Mouse (Mus musculus): ENCODE measurements at regions not wholly inside any gene's neighbourhood (a gene's known extent, or its start where the extent isn't known, plus 50 kb on each side); places are given as distances from the start of the nearest gene placed in this dataset.

DNA sequence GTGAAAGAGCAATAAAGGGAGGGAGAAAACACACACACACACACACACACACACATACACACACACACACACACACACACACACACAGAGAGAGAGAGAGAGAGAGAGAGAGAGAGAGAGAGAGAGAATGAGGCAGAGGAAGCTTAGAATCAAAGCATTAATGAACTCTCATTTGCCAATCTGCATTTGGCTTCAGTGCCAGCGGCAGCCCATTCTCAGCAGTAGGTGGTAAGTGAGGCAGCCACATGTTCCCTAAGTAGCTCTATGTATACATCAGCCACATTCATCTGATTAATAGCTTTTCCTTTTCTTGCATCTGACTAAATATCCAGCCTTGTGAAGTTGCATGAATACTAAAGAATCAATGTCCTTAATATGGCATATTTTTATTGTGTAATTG, 443.4 kb upstream of the Ubash3b start:
- no peak for ATAC-seq (ENCODE audit: insufficient read depth)
- H3K9me3 ChIP-seq (replicated peaks): no peaks in the 10 kb centered on the region
- no peaks in the 10 kb centered on the region for H3K4me1 ChIP-seq (replicated peaks)
- no peaks in the 10 kb centered on the region for H3K27me3 ChIP-seq
- H3K27ac ChIP-seq (replicated peaks): no peak overlapping the region
- no peak overlapping the region for H3K4me3 ChIP-seq (replicated peaks)
- H3K4me2 ChIP-seq: no peak overlapping the region
- WGBS (ENCODE audit: insufficient replicate concordance): 59% methylated on average over 1 of the region's 1 CpGs
- H3K9ac ChIP-seq: no peak overlapping the region
- H3K36me3 ChIP-seq (replicated peaks): no peaks in the 10 kb centered on the region

DNA sequence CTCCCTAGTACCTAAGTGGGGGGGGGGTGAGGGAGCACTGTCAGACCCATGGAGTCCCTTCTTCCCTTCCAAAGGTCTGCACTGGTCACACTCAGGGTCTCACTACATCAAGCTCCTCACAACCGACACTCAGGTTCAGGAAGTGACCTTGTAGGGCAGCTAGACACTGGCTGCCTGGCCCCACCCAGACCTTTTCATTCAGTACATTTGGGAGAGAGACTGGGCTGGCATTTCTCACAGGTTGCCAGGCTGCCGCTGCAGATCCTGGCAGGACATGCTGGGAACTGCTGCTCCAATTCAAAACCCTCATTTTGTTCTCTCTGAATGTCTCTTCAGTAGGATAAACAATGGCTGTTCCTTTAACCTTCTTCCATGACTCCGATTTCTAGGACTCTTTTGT, 439.3 kb upstream of the Ubash3b start:
- Histone ChIP-seq H3K4me1 (replicated peaks) (no peaks in the 10 kb centered on the region), H3K4me3 (replicated peaks) (no peak overlapping the region), H3K4me2 (no peak overlapping the region), H3K27ac (replicated peaks) (no peak overlapping the region), H3K36me3 (replicated peaks) (no peaks in the 10 kb centered on the region), H3K27me3 (no peaks in the 10 kb centered on the region), H3K9me3 (replicated peaks) (no peaks in the 10 kb centered on the region), H3K9ac (no peak overlapping the region)
- no peak for ATAC-seq (ENCODE audit: insufficient read depth)
- 27% methylated on average over 3 of the region's 3 CpGs for WGBS (ENCODE audit: insufficient replicate concordance)

DNA sequence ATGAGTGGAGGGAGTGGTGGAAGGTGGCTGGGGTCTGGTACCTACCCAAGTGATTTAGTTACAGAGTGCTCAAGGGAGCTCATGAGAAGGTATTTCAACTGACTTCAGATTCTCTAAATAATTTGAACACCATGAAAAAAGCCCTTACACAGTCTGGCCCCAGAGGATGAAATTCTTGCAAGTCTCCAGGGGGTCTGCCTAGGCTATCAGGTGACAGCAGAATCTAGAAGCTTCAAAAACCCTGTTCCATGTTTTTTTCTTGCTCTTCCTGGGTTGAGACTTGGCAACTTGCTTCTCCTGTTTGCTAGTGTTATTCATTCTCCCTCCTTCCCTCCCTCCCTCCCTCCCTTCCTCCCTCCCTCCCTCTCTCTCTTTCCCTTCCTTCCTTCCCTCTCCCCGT, 438.4 kb upstream of the Ubash3b start:
- ATAC-seq (ENCODE audit: insufficient read depth): no peak
- 57% methylated on average over 1 of the region's 1 CpGs for whole genome bisulfite sequencing (ENCODE audit: insufficient replicate concordance)

DNA sequence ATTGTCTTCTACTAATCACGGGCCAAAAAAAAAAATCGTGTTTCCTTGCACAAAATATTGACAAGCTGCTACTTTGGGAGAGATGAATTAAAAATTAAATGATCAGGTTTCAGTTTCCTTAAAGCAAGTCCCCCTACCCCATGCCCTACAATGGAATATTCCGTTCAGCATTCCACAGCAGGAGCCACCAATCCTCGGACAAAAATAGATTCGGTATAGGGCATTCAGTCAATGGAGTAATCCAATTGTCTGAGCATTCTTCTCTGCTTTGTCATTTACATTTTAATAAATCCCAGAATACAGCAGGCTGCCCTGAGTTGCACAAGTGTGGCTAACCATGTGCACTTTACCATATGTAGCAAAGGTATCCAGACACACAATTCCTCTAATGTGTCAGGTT, 434.3 kb upstream of the Ubash3b start:
- H3K4me3 ChIP-seq (replicated peaks): no peak overlapping the region
- no peaks in the 10 kb centered on the region for H3K36me3 ChIP-seq (replicated peaks)
- H3K4me2 ChIP-seq: no peak overlapping the region
- ATAC-seq (ENCODE audit: insufficient read depth): no peak
- H3K27me3 ChIP-seq: no peaks in the 10 kb centered on the region
- H3K4me1 ChIP-seq (replicated peaks): no peaks in the 10 kb centered on the region
- no peaks in the 10 kb centered on the region for H3K9me3 ChIP-seq (replicated peaks)
- 59% methylated on average over 5 of the region's 5 CpGs for WGBS (ENCODE audit: insufficient replicate concordance)
- H3K27ac ChIP-seq (replicated peaks): no peak overlapping the region
- H3K9ac ChIP-seq: no peak overlapping the region

More for the DNA sequence above, 438.4 kb upstream of the Ubash3b start:
- Histone ChIP-seq H3K4me1 (replicated peaks) (no peaks in the 10 kb centered on the region), H3K4me3 (replicated peaks) (no peak overlapping the region), H3K36me3 (replicated peaks) (no peaks in the 10 kb centered on the region), H3K9ac (no peak overlapping the region), H3K9me3 (replicated peaks) (no peaks in the 10 kb centered on the region), H3K4me2 (no peak overlapping the region), H3K27me3 (no peaks in the 10 kb centered on the region), H3K27ac (replicated peaks) (no peak overlapping the region)

DNA sequence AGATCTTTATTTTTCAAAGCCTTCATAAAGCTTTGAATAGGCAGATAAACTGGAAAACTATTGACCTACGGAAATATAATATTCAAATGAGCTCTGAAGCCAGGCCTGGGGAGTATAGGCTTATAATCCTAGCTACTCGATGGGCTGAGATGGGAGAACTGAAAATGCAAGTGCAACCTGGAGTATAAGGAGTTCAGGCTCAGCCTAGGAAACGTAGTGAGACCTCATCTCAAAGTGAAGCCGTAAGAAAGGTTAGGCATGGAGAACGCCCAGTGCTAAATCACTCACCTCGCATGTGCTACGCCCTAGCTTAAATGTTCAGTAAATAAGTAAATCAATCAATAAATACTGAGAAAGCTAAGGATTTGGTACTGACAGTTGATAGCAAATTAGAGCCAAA, 432.5 kb upstream of the Ubash3b start:
- no peak for ATAC-seq (ENCODE audit: insufficient read depth)
- Histone ChIP-seq H3K36me3 (replicated peaks) (no peaks in the 10 kb centered on the region), H3K9ac (no peak overlapping the region), H3K4me2 (no peak overlapping the region), H3K4me1 (replicated peaks) (no peaks in the 10 kb centered on the region), H3K4me3 (replicated peaks) (no peak overlapping the region), H3K27ac (replicated peaks) (no peak overlapping the region), H3K9me3 (replicated peaks) (no peaks in the 10 kb centered on the region), H3K27me3 (no peaks in the 10 kb centered on the region)
- 61% methylated on average over 7 of the region's 7 CpGs for WGBS (ENCODE audit: insufficient replicate concordance)

DNA sequence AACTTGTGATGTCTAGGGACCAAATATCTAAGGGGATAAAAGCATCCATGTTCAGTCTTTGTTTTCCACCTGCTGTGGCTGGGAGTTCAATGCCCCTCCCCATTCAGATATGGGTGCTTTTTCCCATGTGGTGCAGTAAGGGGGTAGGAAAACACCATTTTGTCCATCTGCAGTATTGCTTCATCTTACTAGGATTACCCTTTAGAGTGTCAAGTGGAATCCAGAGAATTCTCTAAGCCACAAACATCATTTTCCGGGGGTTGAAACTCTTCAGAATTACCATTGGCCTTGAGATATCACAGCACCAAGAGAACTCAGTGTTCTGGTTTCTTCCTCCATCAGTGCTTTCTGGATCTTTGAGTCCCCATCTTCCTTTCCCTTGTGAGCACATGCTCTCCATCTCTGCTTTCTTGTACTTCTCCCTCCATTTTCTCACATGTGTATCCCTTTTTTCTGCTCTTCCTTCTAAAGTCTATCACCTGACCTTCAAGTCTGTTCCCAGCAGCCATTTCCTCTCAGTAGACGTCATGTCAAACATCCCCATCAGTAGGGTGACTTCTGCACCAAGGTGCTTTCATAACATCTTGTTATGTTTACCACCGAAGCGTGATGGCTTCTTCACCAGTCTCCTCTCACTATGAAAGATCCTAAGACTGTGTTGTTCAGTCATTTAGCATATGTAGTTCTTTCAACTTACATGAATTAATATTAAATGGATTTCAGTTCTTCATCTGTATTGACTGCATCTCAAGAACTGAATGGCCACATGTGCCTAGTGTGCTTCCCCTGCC, 431.6 kb upstream of the Ubash3b start:
- no peak overlapping the region for H3K9ac ChIP-seq
- no peak for ATAC-seq (ENCODE audit: insufficient read depth)
- WGBS (ENCODE audit: insufficient replicate concordance): 52% methylated on average over 4 of the region's 4 CpGs
- no peaks in the 10 kb centered on the region for H3K9me3 ChIP-seq (replicated peaks)
- H3K36me3 ChIP-seq (replicated peaks): no peaks in the 10 kb centered on the region
- H3K27ac ChIP-seq (replicated peaks): no peak overlapping the region
- no peak overlapping the region for H3K4me3 ChIP-seq (replicated peaks)
- H3K27me3 ChIP-seq: no peaks in the 10 kb centered on the region
- H3K4me2 ChIP-seq: no peak overlapping the region
- H3K4me1 ChIP-seq (replicated peaks): no peaks in the 10 kb centered on the region

DNA sequence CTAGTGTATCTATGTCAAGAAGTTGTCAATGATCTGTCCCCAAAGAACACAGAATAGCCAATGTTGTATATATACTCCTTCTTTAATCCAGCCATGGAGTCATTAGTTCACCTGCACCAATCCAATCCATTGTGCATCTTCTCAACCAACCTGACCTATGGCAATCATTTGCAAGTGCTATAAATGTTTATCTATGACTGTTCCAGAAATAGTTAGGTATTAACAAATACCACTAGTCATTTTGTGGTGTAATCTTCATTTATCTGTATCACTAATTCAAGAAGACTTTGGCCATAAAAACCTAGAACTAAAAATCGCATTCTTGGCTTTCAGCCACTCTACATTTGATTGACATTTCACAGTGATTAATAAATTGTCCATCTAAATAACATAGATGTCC, 430.6 kb upstream of the Ubash3b start:
- ATAC-seq (ENCODE audit: insufficient read depth): no peak

DNA sequence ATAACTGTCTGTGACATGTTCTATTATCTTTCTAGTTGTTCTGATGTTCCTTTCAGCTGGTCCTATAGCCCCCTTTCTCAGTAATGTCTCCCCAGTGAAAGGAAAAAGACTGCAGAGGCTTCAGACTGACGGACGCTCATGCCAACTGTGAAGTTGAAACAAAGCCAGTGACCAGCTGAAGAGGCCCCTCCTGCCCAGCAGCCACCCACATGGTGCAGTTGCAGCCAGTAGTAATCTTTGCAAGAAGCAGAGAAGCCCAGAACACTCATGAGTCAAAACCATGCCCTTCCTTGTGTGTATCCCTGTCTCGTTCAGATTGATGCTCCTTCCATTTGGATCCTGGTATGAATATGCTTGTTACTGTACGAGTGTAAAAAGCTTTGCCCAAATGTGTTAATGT, 428.7 kb upstream of the Ubash3b start:
- WGBS (ENCODE audit: insufficient replicate concordance): 56% methylated on average over 4 of the region's 4 CpGs

More for the DNA sequence above, 430.6 kb upstream of the Ubash3b start:
- H3K4me2 ChIP-seq: no peak overlapping the region
- no peaks in the 10 kb centered on the region for H3K9me3 ChIP-seq (replicated peaks)
- no peak overlapping the region for H3K9ac ChIP-seq
- H3K27me3 ChIP-seq: no peaks in the 10 kb centered on the region
- no peak overlapping the region for H3K27ac ChIP-seq (replicated peaks)
- H3K4me1 ChIP-seq (replicated peaks): no peaks in the 10 kb centered on the region
- H3K4me3 ChIP-seq (replicated peaks): no peak overlapping the region
- WGBS (ENCODE audit: insufficient replicate concordance): 53% methylated on average over 1 of the region's 1 CpGs
- H3K36me3 ChIP-seq (replicated peaks): no peaks in the 10 kb centered on the region

DNA sequence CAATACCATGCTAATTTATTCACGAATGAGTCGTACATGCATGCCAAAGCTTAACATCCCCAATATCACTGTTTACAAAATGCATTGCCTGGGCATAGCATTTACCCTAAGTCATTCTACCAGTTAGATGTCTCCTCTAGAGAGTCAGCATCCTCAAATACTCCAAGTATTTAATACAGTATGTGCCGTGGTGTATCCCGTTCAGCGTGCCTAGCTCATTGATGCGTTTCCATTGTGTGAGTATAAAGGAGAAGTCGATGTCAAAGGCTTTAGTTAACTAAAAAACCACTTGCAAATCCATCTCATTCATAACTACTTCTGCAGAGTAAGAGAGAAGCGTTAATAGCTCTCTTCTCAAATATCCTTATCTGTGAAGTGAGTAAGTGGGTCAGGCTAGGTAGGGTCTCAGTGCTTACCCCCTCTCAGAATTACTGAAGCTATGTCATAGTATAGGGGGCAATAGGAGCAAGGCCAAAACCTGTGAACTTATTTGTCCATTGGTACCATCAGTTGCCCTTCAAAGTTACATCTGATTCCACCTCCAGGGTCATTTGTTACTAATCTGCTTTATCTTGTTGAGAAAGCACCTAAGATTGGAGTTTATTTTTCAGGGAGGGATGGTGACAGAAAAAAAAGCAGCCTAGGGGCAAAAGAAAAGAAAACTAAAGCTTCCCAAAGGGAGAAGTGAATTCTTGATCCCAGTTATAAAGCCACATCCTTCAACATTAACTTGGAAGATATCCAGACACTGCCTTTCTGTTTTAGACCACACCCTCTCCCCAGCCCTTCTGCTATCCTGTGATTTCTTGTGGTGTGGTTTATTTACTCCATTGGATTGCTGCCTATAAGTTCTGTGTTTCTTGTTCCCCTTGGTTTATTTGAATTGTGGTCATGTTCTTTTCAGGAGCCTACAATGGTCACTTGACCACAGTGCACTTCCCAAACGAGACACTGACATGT, 427.2 kb upstream of the Ubash3b start:
- Histone ChIP-seq H3K9ac (no peak overlapping the region), H3K4me3 (replicated peaks) (no peak overlapping the region), H3K27ac (replicated peaks) (no peak overlapping the region), H3K4me1 (replicated peaks) (no peaks in the 10 kb centered on the region), H3K27me3 (no peaks in the 10 kb centered on the region), H3K36me3 (replicated peaks) (no peaks in the 10 kb centered on the region), H3K9me3 (replicated peaks) (no peaks in the 10 kb centered on the region), H3K4me2 (no peak overlapping the region)
- no peak for ATAC-seq (ENCODE audit: insufficient read depth)
- 55% methylated on average over 9 of the region's 9 CpGs for WGBS (ENCODE audit: insufficient replicate concordance)

More for the DNA sequence above, 428.7 kb upstream of the Ubash3b start:
- H3K9ac ChIP-seq: no peak overlapping the region
- H3K27me3 ChIP-seq: no peaks in the 10 kb centered on the region
- no peaks in the 10 kb centered on the region for H3K36me3 ChIP-seq (replicated peaks)
- H3K9me3 ChIP-seq (replicated peaks): no peaks in the 10 kb centered on the region
- H3K4me1 ChIP-seq (replicated peaks): no peaks in the 10 kb centered on the region
- no peak for ATAC-seq (ENCODE audit: insufficient read depth)
- no peak overlapping the region for H3K4me3 ChIP-seq (replicated peaks)
- no peak overlapping the region for H3K4me2 ChIP-seq
- no peak overlapping the region for H3K27ac ChIP-seq (replicated peaks)

DNA sequence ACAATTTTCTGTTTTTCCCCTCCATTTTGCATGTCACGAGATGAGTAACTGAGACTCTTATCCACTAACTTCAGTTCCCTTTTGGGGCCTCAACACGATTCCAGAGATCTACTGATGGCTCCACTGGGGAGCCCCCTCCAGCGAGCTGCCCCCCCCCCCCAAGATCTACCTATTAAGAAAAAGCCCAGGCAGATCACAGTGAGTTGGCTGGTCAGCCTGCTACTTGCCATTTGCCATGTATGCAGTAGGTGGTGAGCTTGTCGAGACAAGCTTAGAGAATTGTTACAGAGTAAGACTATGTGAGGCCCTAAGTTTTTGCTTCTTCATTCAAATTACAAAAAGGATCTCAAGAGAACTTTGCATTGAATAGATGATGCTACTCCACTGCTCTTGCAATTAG, 426.3 kb upstream of the Ubash3b start:
- Histone ChIP-seq H3K4me3 (replicated peaks) (no peak overlapping the region), H3K36me3 (replicated peaks) (no peaks in the 10 kb centered on the region), H3K4me2 (no peak overlapping the region), H3K27ac (replicated peaks) (no peak overlapping the region), H3K9me3 (replicated peaks) (no peaks in the 10 kb centered on the region), H3K27me3 (no peaks in the 10 kb centered on the region), H3K4me1 (replicated peaks) (no peaks in the 10 kb centered on the region), H3K9ac (no peak overlapping the region)
- 40% methylated on average over 4 of the region's 4 CpGs for WGBS (ENCODE audit: insufficient replicate concordance)
- ATAC-seq (ENCODE audit: insufficient read depth): no peak

DNA sequence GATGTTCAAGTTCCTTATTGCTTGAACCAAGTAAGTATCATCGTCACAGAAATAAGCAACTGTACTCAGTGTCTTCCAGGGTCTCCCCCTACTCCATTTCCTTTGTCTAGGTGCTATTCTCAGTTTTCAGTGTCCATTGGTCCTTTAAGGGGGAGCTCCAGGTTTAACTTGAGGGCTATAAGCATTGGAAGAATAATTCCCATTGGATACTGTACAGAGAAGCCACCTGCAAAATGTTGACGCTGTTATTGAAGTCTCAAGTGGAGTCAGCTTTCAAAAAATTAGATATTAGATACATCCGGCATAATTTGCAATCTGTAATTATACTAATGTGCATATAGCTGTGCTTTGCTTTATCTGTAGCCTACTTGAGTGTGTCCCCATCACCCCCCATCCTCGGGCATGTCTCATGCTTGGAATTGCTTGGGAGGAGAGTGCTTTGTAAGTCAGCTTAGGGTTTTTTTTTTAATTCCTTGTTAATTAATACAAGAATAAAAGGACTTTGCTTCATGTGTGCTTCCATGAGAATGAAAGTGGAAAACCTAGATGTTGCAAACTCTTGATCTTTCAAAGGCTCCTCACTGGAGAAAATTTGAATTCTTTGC, 425.6 kb upstream of the Ubash3b start:
- Histone ChIP-seq H3K36me3 (replicated peaks) (no peaks in the 10 kb centered on the region), H3K4me1 (replicated peaks) (no peaks in the 10 kb centered on the region), H3K27ac (replicated peaks) (no peak overlapping the region), H3K4me3 (replicated peaks) (no peak overlapping the region), H3K9me3 (replicated peaks) (no peaks in the 10 kb centered on the region), H3K9ac (no peak overlapping the region), H3K4me2 (no peak overlapping the region), H3K27me3 (peaks cover 3% of the 10 kb centered on the region; the same call in 1 of the 2 replicates)
- 55% methylated on average over 4 of the region's 4 CpGs for WGBS (ENCODE audit: insufficient replicate concordance)
- no peak for ATAC-seq (ENCODE audit: insufficient read depth)
